8 mouse cellular contexts compared by ENCODE assay signal in genomic region chr2:168231471-168231829, GRCm38 (mm10). TPM values are rescaled to one million over a fixed set of nuclear protein-coding genes. Genes with fewer than 3 reads are reported as not detected.
DNase-seq lines count a peak whose midpoint lies in the region; ATAC-seq and TF ChIP-seq lines count a peak whose summit lies in the region.

No protein-coding gene starts in this region.

- H3K27ac ChIP-seq in gastrocnemius, adult 2 months, result peak overlapping the region; percentile 100
- H3K27ac ChIP-seq in limb, embryonic 14.5 days (replicated peaks; ENCODE audit: low read depth, low read length), result no peak overlapping the region
- no peak overlapping the region for H3K27ac ChIP-seq in stomach, postnatal 0 days (replicated peaks)

- ATAC-seq in limb, embryonic 14.5 days (ENCODE audit: low FRiP score, low read depth), result no peak
- no peak for ATAC-seq in stomach, postnatal 0 days (ENCODE audit: low FRiP score, low TSS enrichment)

- TF ChIP-seq EP300 in stomach, postnatal 0 days (optimal IDR thresholded peaks at IDR 0.05), result no peak

- H3K4me2 ChIP-seq in limb, embryonic 14.5 days (replicated peaks; ENCODE audit: low read depth, low read length, severe bottlenecking), result peak overlapping the region; percentile 97
- H3K4me2 ChIP-seq in stomach, postnatal 0 days (replicated peaks; ENCODE audit: low read depth), result peak overlapping the region; percentile 97

- no peak for TF ChIP-seq CTCF in gastrocnemius, adult 2 months (IDR thresholded peaks at IDR 0.05)
- TF ChIP-seq CTCF in stomach, postnatal 0 days (IDR thresholded peaks at IDR 0.05; ENCODE audit: low read depth), result no peak

- TF ChIP-seq POLR2A in limb, embryonic 14.5 days (IDR thresholded peaks at IDR 0.05; ENCODE audit: borderline replicate concordance, extremely low read depth, insufficient read depth, insufficient read length), result no peak

- H3K4me3 ChIP-seq in gastrocnemius, adult 2 months, result peak overlapping the region; percentile 86
- H3K4me3 ChIP-seq in limb, embryonic 14.5 days (replicated peaks; ENCODE audit: low read length), result peak overlapping the region; percentile 100
- H3K4me3 ChIP-seq in stomach, postnatal 0 days (ENCODE audit: low read depth, low read length), result peak overlapping the region; percentile 99

- 57% methylated on average over 33 of the region's 33 CpGs for WGBS in limb, embryonic 14.5 days
- WGBS in stomach, postnatal 0 days, result 60% methylated on average over 28 of the region's 33 CpGs

- no peaks in the 10 kb centered on the region for H3K27me3 ChIP-seq in limb, embryonic 14.5 days (ENCODE audit: control insufficient read depth, insufficient read depth, low read length)
- H3K27me3 ChIP-seq in stomach, postnatal 0 days (ENCODE audit: control insufficient read depth, insufficient read depth, low read length), result no peaks in the 10 kb centered on the region

- H3K4me1 ChIP-seq in limb, embryonic 14.5 days (ENCODE audit: control insufficient read depth, insufficient read depth, low read length), result peaks cover 19% of the 10 kb centered on the region
- H3K4me1 ChIP-seq in stomach, postnatal 0 days (replicated peaks; ENCODE audit: control insufficient read depth, insufficient read depth), result peaks cover 8% of the 10 kb centered on the region; the same call in 1 of the 2 replicates

- H3K36me3 ChIP-seq in limb, embryonic 14.5 days (ENCODE audit: control insufficient read depth, insufficient read depth, low read length), result peaks cover 25% of the 10 kb centered on the region
- H3K36me3 ChIP-seq in stomach, postnatal 0 days (ENCODE audit: control insufficient read depth, insufficient read depth, low read length), result peaks cover 3% of the 10 kb centered on the region; the same call in 1 of the 2 replicates

- DNase-seq in gastrocnemius, adult 2 months, result no peak
- no peak for DNase-seq in gastrocnemius, adult 8-10 months (ENCODE audit: low spot score in 2 of 2)
- DNase-seq in thymus, postnatal 10 days (ENCODE audit: low spot score in 2 of 2), result peak; percentile 8 to 9
- DNase-seq in thymus, postnatal 36 days, result no peak
- DNase-seq in limb, embryonic 14.5 days (ENCODE audit: low spot score), result no peak
- DNase-seq in stomach, postnatal 0 days (ENCODE audit: low spot score), result peak; percentile 22
- DNase-seq in layer of hippocampus, postnatal 10 days (ENCODE audit: low spot score in 2 of 2), result no peak
- DNase-seq in embryo, embryonic 10 days (ENCODE audit: low spot score), result no peak

- intact Hi-C loops in gastrocnemius, adult 2 months (cut with DNase I), result loop anchor here (2.0 kb wide), 1 partner anchor 25 kb away; the partner anchor contains the start of gene Adnp

- H3K9me3 ChIP-seq in limb, embryonic 14.5 days (ENCODE audit: control insufficient read depth, low read length), result no peaks in the 10 kb centered on the region
- no peaks in the 10 kb centered on the region for H3K9me3 ChIP-seq in stomach, postnatal 0 days (ENCODE audit: control insufficient read depth, low read length)

- H3K9ac ChIP-seq in limb, embryonic 14.5 days (ENCODE audit: low read depth, low read length, severe bottlenecking), result peak overlapping the region; percentile 93
- peak overlapping the region; percentile 99 for H3K9ac ChIP-seq in stomach, postnatal 0 days (ENCODE audit: low read length)

RNA-seq across cellular contexts. Expression of gene Mocs3, which starts 1.0 kb away (rescaled TPM):
- total RNA-seq in gastrocnemius, adult 2 months (2021), result 1 to 10 TPM; 4.0 to 4.7 TPM
- 1 to 10 TPM; 4.4 to 5.9 (median 5.6) TPM for total RNA-seq in gastrocnemius, adult 8-10 months (2022)
- polyA plus RNA-seq in limb, embryonic 14.5 days (2012; rRNA removed), result 12.2 and 16.5 TPM in 2 replicates
- 8.3 and 10.6 TPM in 2 replicates for polyA plus RNA-seq in limb, embryonic 14.5 days (2014; fragmentation: Nextera tagmentation; extraction: Ambion mirVana)
- polyA plus RNA-seq in stomach, postnatal 0 days (2015; fragmentation: Nextera tagmentation; extraction: Ambion mirVana), result 6.3 and 8.1 TPM in 2 replicates
- 10 to 100 TPM; 16.1 to 17.4 TPM for total RNA-seq in layer of hippocampus, postnatal 10 days (2021)

RNA-seq across cellular contexts. Expression of gene Dpm1, which starts 1.1 kb away (rescaled TPM):
- total RNA-seq in gastrocnemius, adult 2 months (2021), result 10 to 100 TPM; 71.4 to 81.4 TPM
- total RNA-seq in gastrocnemius, adult 8-10 months (2022), result 10 to 100 TPM; 49.6 to 72.9 (median 64.6) TPM
- 15.7 and 18.4 TPM in 2 replicates for polyA plus RNA-seq in limb, embryonic 14.5 days (2012; rRNA removed)
- polyA plus RNA-seq in limb, embryonic 14.5 days (2014; fragmentation: Nextera tagmentation; extraction: Ambion mirVana), result 90.4 and 90.6 TPM in 2 replicates
- 126 and 138 TPM in 2 replicates for polyA plus RNA-seq in stomach, postnatal 0 days (2015; fragmentation: Nextera tagmentation; extraction: Ambion mirVana)
- 10 to 100 TPM; 46.0 to 57.8 TPM for total RNA-seq in layer of hippocampus, postnatal 10 days (2021)

RNA-seq across cellular contexts. Expression of gene Gm20716, which starts 1.3 kb away (rescaled TPM):
- total RNA-seq in gastrocnemius, adult 2 months (2021), result 10 to 100 TPM; 10.1 to 13.0 TPM
- 10 to 100 TPM; 10.1 to 16.6 (median 14.1) TPM for total RNA-seq in gastrocnemius, adult 8-10 months (2022)
- 14.5 and 28.6 TPM in 2 replicates for polyA plus RNA-seq in limb, embryonic 14.5 days (2012; rRNA removed)
- 22.9 and 27.8 TPM in 2 replicates for polyA plus RNA-seq in limb, embryonic 14.5 days (2014; fragmentation: Nextera tagmentation; extraction: Ambion mirVana)
- polyA plus RNA-seq in stomach, postnatal 0 days (2015; fragmentation: Nextera tagmentation; extraction: Ambion mirVana), result 4.9 and 5.5 TPM in 2 replicates
- total RNA-seq in layer of hippocampus, postnatal 10 days (2021), result 10 to 100 TPM; 28.0 to 28.3 TPM

RNA-seq across cellular contexts. Expression of gene Adnp, which starts 24.5 kb away (rescaled TPM):
- 10 to 100 TPM; 14.6 to 16.2 TPM for total RNA-seq in gastrocnemius, adult 2 months (2021)
- 10 to 100 TPM in 3 of 4 experiments, 1 to 10 TPM in 1; 7.4 to 16.6 (median 13.8) TPM for total RNA-seq in gastrocnemius, adult 8-10 months (2022)
- 61.5 and 71.3 TPM in 2 replicates for polyA plus RNA-seq in limb, embryonic 14.5 days (2012; rRNA removed)
- 8.5 and 14.5 TPM in 2 replicates for polyA plus RNA-seq in limb, embryonic 14.5 days (2014; fragmentation: Nextera tagmentation; extraction: Ambion mirVana)
- 5.2 and 6.0 TPM in 2 replicates for polyA plus RNA-seq in stomach, postnatal 0 days (2015; fragmentation: Nextera tagmentation; extraction: Ambion mirVana)
- 100 to 1,000 TPM; 113 to 115 TPM for total RNA-seq in layer of hippocampus, postnatal 10 days (2021)

RNA-seq across cellular contexts. Expression of gene Kcng1, which starts 50.1 kb away (rescaled TPM):
- total RNA-seq in gastrocnemius, adult 2 months (2021), result under 1 TPM in 1 of 2 experiments, not detected in 1; 0.39 TPM
- total RNA-seq in gastrocnemius, adult 8-10 months (2022), result under 1 TPM in 1 of 4 experiments, not detected in 3; 0.31 TPM
- 0.59 and 1.1 TPM in 2 replicates for polyA plus RNA-seq in limb, embryonic 14.5 days (2012; rRNA removed)
- polyA plus RNA-seq in limb, embryonic 14.5 days (2014; fragmentation: Nextera tagmentation; extraction: Ambion mirVana), result 0.78 and 1.1 TPM in 2 replicates
- polyA plus RNA-seq in stomach, postnatal 0 days (2015; fragmentation: Nextera tagmentation; extraction: Ambion mirVana), result 0.65 and 1.0 TPM in 2 replicates
- 10 to 100 TPM; 45.5 to 46.8 TPM for total RNA-seq in layer of hippocampus, postnatal 10 days (2021)

Comparison
In these comparisons a context has a peak if more than half of its experiments do, and no peak if none do; other contexts are left out.
1. DNase-seq: peak in thymus, postnatal 10 days (2 of 2) and stomach, postnatal 0 days (single experiment); none in gastrocnemius, adult 2 months (single experiment), gastrocnemius, adult 8-10 months (0 of 2), thymus, postnatal 36 days (0 of 2), limb, embryonic 14.5 days (single experiment), layer of hippocampus, postnatal 10 days (0 of 2) and embryo, embryonic 10 days (single experiment).
2. Peak in every context shown above with its lines, with median percentiles within 50 percentile points of each other: H3K4me3 ChIP-seq.